Mouse (Mus musculus) cortical plate, adult 2 months (tissue): ENCODE measurements around the gene Gripap1. TPM values are rescaled to one million over a fixed set of nuclear protein-coding genes. Genes with fewer than 3 reads are reported as not detected.

Source experiments
- H3K27ac ChIP-seq: fragments of 200-500 bp; 2 replicates; pipeline ENCODE4 v1.5.1; 2012; ENCODE audit warnings: low read length, control low read depth, inconsistent platforms; ENCODE audit not compliant: insufficient read depth
- H3K4me1 ChIP-seq: fragments of 200-500 bp; 2 replicates; pipeline ENCODE4 v1.6.1; 2011; ENCODE audit warnings: low read length; ENCODE audit not compliant: control insufficient read depth, insufficient read depth
- H3K4me3 ChIP-seq: fragments of 200-500 bp; 2 replicates; pipeline ENCODE4 v1.5.1; 2011; ENCODE audit warnings: mild to moderate bottlenecking, low read length, control low read depth; ENCODE audit not compliant: insufficient read depth
- CTCF ChIP-seq: fragments of 200-500 bp; IDR thresholded peaks from 2 replicates; pipeline ENCODE4 v1.5.1; 2011; ENCODE audit warnings: mild to moderate bottlenecking, control low read depth, low read length; ENCODE audit not compliant: insufficient read depth; ENCODE audit errors: extremely low read depth
- POLR2A ChIP-seq: fragments of 200-500 bp; IDR thresholded peaks from 2 replicates; pipeline ENCODE4 v1.6.1; 2011; ENCODE audit warnings: mild to moderate bottlenecking, low read length, control low read depth; ENCODE audit not compliant: insufficient read depth; ENCODE audit errors: extremely low read depth
- polyA plus RNA-seq: library from polyadenylated mRNA; depleted of rRNA; stranded (reverse); fragments of >200 nt; gene quantifications from 2 replicates; pipeline ENCODE4 v1.2.3, GENCODE M21; 2012; rRNA removed

Gene Gripap1
- polyA plus RNA-seq, 1 experiment: 106 TPM

DNA sequence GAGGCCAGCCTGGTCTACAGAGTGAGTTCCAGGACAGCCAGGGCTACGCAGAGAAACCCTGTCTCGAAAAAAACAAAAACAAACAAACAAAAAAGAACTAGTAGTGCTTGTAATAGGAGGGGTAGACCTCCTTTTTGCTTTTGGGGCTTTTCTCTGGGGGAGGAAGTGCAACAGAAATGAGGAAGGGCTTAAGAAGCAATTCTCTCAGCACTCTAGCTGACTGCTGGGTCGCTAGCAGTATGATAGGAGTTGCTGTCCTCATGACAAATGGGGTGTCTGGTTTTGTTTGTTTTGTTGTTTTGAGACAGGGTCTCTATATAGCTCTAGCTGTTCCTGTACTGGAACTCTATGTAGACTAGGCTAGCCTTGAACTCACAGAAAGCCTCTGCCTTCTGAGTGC lies 75.0 kb downstream of the Gripap1 start:
- H3K4me1 ChIP-seq: no peaks in the 10 kb centered on the region
- no peak overlapping the region for H3K4me3 ChIP-seq
- no peak overlapping the region for H3K27ac ChIP-seq
- TF ChIP-seq CTCF (no peak), POLR2A (no peak)

DNA sequence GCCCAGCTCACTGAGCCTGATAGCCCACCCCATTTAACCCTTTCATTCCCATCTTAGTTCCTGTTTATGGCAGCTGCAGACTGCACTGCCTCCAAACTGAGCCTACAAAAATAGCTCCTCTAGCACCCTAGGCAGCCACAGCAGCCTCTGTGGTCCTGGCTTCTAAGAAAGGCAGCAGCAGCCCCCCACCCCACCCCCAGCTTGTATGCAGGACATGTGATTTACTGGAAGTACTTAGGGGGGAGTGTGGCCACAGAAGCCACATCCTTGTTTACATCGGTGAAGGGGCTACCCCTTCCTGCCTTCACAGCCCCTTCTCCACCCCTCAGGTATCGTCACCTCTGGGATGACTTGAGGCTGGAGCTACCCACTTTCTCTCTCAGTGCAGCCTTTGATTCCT lies 75.8 kb downstream of the Gripap1 start:
- TF ChIP-seq POLR2A (no peak), CTCF (no peak)
- Histone ChIP-seq H3K4me3 (no peak overlapping the region), H3K27ac (no peak overlapping the region), H3K4me1 (no peaks in the 10 kb centered on the region)

DNA sequence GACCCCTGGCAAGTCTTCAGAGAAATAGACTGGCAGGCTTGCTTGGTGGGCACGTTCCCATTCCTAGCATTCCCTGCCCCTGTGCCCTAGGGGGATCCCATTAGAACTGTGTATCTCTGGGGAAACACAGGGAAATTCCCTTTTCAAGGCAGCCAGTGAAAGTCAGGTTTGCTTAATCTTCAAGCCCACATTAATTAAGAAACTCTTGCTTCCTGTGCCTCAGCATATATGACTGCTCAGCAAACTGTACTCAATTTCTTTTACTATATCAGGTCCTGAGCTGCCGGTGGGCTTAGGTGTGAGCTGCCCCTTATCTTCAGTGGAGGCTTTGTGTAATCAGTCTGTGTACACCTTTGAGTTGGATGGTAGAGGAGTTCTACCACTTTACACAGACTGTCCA lies 76.2 kb downstream of the Gripap1 start:
- Histone ChIP-seq H3K4me1 (no peaks in the 10 kb centered on the region), H3K27ac (no peak overlapping the region), H3K4me3 (no peak overlapping the region)
- TF ChIP-seq POLR2A: no peak
- no peak for TF ChIP-seq CTCF

DNA sequence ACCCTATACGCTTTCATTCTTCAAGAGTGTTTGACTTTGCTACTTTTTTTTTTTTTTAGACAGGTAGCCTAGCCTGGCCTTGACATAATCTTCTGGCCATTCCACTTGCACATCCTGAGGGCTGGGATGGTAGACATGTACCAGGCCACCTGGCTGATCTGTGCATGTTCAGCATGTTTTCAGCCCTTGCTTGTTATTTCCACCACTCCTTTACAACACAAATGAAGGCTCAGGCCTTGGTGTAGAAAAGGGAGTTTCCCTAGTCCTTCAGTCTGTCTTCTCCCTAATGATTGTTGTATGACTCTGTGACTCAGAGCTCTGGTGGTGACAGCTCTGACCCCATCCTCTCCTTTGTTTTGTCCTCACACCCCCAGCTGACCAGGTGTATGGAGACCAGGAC lies 77.6 kb downstream of the Gripap1 start:
- Histone ChIP-seq H3K4me3 (no peak overlapping the region), H3K27ac (no peak overlapping the region), H3K4me1 (no peaks in the 10 kb centered on the region)
- TF ChIP-seq CTCF: no peak

DNA sequence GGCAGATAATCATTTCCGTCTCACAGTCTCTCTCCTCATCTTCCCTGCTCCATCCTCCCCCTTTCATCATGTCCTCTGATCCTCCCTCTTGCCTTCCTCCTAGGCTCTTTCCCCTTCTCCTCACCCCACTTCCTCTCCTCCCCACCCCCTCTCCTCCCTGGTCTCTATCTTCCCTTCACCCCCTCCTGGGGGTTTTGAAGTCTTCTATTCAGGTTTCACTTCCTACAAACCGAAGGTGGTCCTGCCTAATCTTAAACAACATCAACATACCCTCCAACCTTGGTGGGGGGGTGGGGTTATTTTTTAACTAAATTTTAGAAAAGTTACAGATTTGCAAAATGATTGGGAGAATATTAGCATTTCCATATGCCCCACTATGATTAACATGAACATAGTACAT lies 78.9 kb downstream of the Gripap1 start:
- Histone ChIP-seq H3K4me1 (no peaks in the 10 kb centered on the region), H3K4me3 (no peak overlapping the region), H3K27ac (no peak overlapping the region)
- no peak for TF ChIP-seq POLR2A
- no peak for TF ChIP-seq CTCF

DNA sequence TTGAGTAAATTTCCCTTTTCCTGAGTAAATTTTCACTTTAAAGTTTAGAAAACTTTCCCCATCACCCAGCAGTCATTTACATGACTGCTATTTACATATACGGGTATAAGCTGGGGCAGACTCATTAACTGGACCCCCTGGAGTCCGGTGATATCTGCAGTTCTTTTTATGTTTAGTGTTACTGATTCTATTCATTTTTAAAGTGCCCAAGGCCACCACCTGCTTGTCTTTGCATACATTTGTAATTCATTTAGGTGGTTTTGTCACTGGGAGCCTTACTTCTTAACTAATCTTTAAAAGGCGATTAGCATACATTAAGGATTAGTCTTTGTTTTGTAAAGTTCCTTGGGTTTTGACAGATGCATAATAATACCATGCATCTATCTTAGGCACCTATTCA lies 80.3 kb downstream of the Gripap1 start:
- no peak overlapping the region for H3K27ac ChIP-seq
- no peaks in the 10 kb centered on the region for H3K4me1 ChIP-seq
- H3K4me3 ChIP-seq: no peak overlapping the region
- no peak for TF ChIP-seq POLR2A
- no peak for TF ChIP-seq CTCF

Other genes starting within 250 kb of the Gripap1 start
- gene Foxp3, start 216.1 kb upstream of the Gripap1 start, polyA plus RNA-seq: 0.04 TPM in 1 of 2 replicates, not detected in the other
- 13.9 and 14.2 TPM in 2 replicates for gene Ppp1r3f, start 215.5 kb upstream of the Gripap1 start, polyA plus RNA-seq
- gene Ccdc22, start 184.2 kb upstream of the Gripap1 start, polyA plus RNA-seq: 36.1 and 39.7 TPM in 2 replicates
- gene Cacna1f, start 182.7 kb upstream of the Gripap1 start, polyA plus RNA-seq: 0.17 and 0.26 TPM in 2 replicates
- 1,108 and 1,136 TPM in 2 replicates for gene Syp, start 151.3 kb upstream of the Gripap1 start, polyA plus RNA-seq
- 2.1 and 2.5 TPM in 2 replicates for gene Prickle3, start 132.5 kb upstream of the Gripap1 start, polyA plus RNA-seq
- gene Plp2, start 118.4 kb upstream of the Gripap1 start, polyA plus RNA-seq: 14.5 and 16.3 TPM in 2 replicates
- gene Magix, start 108.5 kb upstream of the Gripap1 start, polyA plus RNA-seq: 0.96 and 1.2 TPM in 2 replicates
- gene Gpkow, start 92.6 kb upstream of the Gripap1 start, polyA plus RNA-seq: 26.7 and 28.3 TPM in 2 replicates
- gene Wdr45, start 75.4 kb upstream of the Gripap1 start, polyA plus RNA-seq: 77.0 and 84.9 TPM in 2 replicates
- gene Gm45208, start 67.5 kb upstream of the Gripap1 start, polyA plus RNA-seq: 0.46 TPM in 1 of 2 replicates, not detected in the other
- gene Praf2, start 61.3 kb upstream of the Gripap1 start, polyA plus RNA-seq: 131 and 135 TPM in 2 replicates
- gene Ccdc120, start 38.9 kb upstream of the Gripap1 start, polyA plus RNA-seq: 23.2 and 23.9 TPM in 2 replicates
- 20.6 and 21.4 TPM in 2 replicates for gene Tfe3, start 27.2 kb upstream of the Gripap1 start, polyA plus RNA-seq
- gene Kcnd1, start 32.5 kb downstream of the Gripap1 start, polyA plus RNA-seq: 7.6 and 7.9 TPM in 2 replicates
- 46.4 and 49.1 TPM in 2 replicates for gene Otud5, start 51.6 kb downstream of the Gripap1 start, polyA plus RNA-seq
- 52.5 and 53.8 TPM in 2 replicates for gene Pim2, start 88.5 kb downstream of the Gripap1 start, polyA plus RNA-seq
- 50.2 and 52.7 TPM in 2 replicates for gene Slc35a2, start 94.3 kb downstream of the Gripap1 start, polyA plus RNA-seq
- 137 and 157 TPM in 2 replicates for gene Pqbp1, start 109.5 kb downstream of the Gripap1 start, polyA plus RNA-seq
- gene Timm17b, start 109.6 kb downstream of the Gripap1 start, polyA plus RNA-seq: 18.5 and 20.1 TPM in 2 replicates
- not detected in 2 replicates for gene Gm10491, start 118.1 kb downstream of the Gripap1 start, polyA plus RNA-seq
- not detected in 2 replicates for gene Gm10490, start 119.8 kb downstream of the Gripap1 start, polyA plus RNA-seq
- 580 and 602 TPM in 2 replicates for gene Pcsk1n, start 130.1 kb downstream of the Gripap1 start, polyA plus RNA-seq
- not detected in 2 replicates for gene Eras, start 138.8 kb downstream of the Gripap1 start, polyA plus RNA-seq
- 70.7 and 78.0 TPM in 2 replicates for gene Hdac6, start 158.1 kb downstream of the Gripap1 start, polyA plus RNA-seq
- not detected in 2 replicates for gene Gata1, start 188.3 kb downstream of the Gripap1 start, polyA plus RNA-seq
- gene Glod5, start 228.7 kb downstream of the Gripap1 start, polyA plus RNA-seq: 0.65 and 1.1 TPM in 2 replicates